Mouse (Mus musculus) kidney, postnatal 0 days (tissue): ENCODE data around the gene Gna15. TPM values are rescaled to one million over a fixed set of nuclear protein-coding genes. Genes with fewer than 3 reads are reported as not detected.

Experiments used
- ATAC-seq: fragments of 200-750 bp; cut with Nextera tagmentation; replicated peaks from 2 replicates; pipeline ENCODE4 v1.8.0; 2017; ENCODE audit warnings: low read depth, moderate number of reproducible peaks, moderate TSS enrichment, moderate library complexity; ENCODE audit not compliant: low FRiP score
- DNase-seq: peaks from one replicate; pipeline ENCODE4 v3.0.0-alpha.2; 2016; ENCODE audit warnings: low spot score
- H3K27ac ChIP-seq: fragments of 300-500 bp; sonication (generic); 2 replicates; pipeline ENCODE4 v1.5.1; 2014; ENCODE audit warnings: mild to moderate bottlenecking
- H3K27me3 ChIP-seq: fragments of 300-500 bp; sonication (generic); 2 replicates; pipeline ENCODE4 v1.6.1; 2014; ENCODE audit warnings: low read length, mixed read lengths; ENCODE audit not compliant: insufficient read depth
- H3K36me3 ChIP-seq: fragments of 300-500 bp; sonication (generic); 2 replicates; pipeline ENCODE4 v1.6.1; 2014; ENCODE audit warnings: low read length, mixed read lengths; ENCODE audit not compliant: insufficient read depth
- H3K4me1 ChIP-seq: fragments of 300-500 bp; sonication (generic); replicated peaks from 2 replicates; pipeline ENCODE4 v1.6.1; 2014; ENCODE audit warnings: antibody characterized with exemption, low read length, mixed read lengths; ENCODE audit not compliant: insufficient read depth
- H3K4me2 ChIP-seq: fragments of 300-500 bp; sonication (generic); 2 replicates; pipeline ENCODE4 v1.6.1; 2014; ENCODE audit warnings: mild to moderate bottlenecking, low read length, moderate library complexity, mixed read lengths
- H3K4me3 ChIP-seq: fragments of 300-500 bp; sonication (generic); replicated peaks from 2 replicates; pipeline ENCODE4 v1.5.1; 2014; ENCODE audit warnings: low read depth, low read length
- H3K9ac ChIP-seq: fragments of 300-500 bp; sonication (generic); 2 replicates; pipeline ENCODE4 v1.6.1; 2014; ENCODE audit warnings: low read depth, low read length
- H3K9me3 ChIP-seq: fragments of 300-500 bp; sonication (generic); replicated peaks from 2 replicates; pipeline ENCODE4 v1.6.1; 2016; ENCODE audit warnings: low read length, inconsistent platforms, mixed read lengths
- CTCF ChIP-seq: IDR thresholded peaks from 2 replicates; pipeline ENCODE4 v1.5.1; 2016; ENCODE audit warnings: antibody characterized with exemption, low read depth, mild to moderate bottlenecking, moderate library complexity
- WGBS: fragments of 180-500 bp; shearing (Covaris S2); extraction: QIAGEN DNeasy Blood & Tissue Kit; methylation state at CpG from one replicate; pipeline ENCODE4 v1.1.7; 2014; 5-methylcytosine and 5-hydroxymethylcytosine counted together
- polyA plus RNA-seq: library from polyadenylated mRNA; unstranded; fragments of >200 nt; fragmentation: Nextera tagmentation; extraction: Ambion mirVana; gene quantifications from 2 replicates; pipeline ENCODE4 v1.2.1, GENCODE M21; 2015

Gene Gna15
- polyA plus RNA-seq, 1 experiment from 2014 or later, result 0.92 TPM

DNA sequence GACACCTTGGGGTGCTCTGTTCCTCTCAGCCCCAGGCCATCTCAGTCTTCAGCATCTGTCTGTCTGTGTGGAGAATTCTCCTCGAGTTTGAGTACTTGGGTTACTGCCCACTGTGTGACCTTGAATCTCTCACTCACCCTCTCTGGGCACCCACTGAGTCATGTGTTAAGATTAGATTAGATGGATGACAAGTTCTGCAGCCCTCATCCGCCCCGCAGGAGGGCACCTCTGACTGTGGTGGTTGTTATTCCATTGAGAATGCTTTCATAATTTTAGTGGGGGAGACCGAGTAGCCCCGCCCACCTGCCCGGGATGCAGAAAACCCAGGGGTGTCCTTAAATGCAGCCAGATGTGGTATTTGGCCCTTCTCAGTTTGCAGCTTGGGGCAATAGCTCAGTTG is 39.5 kb upstream of the Gna15 start:
- DNase-seq (no peak), ATAC-seq (no peak)
- Histone ChIP-seq H3K27me3 (no peaks in the 10 kb centered on the region), H3K4me1 (peaks cover 26% of the 10 kb centered on the region), H3K36me3 (peaks cover 23% of the 10 kb centered on the region; the same call in 1 of the 2 replicates), H3K4me2 (peak overlapping the region; percentile 54; the same call in 1 of the 2 replicates), H3K9ac (0 out of 2 replicates have a peak overlapping the region, but pooled peaks have one; percentile 43), H3K9me3 (no peaks in the 10 kb centered on the region), H3K27ac (peak overlapping the region; percentile 79), H3K4me3 (0 out of 2 replicates have a peak overlapping the region, but pooled peaks have one; percentile 23)
- 36% methylated on average over 6 of the region's 6 CpGs for WGBS
- TF ChIP-seq CTCF, result no peak

DNA sequence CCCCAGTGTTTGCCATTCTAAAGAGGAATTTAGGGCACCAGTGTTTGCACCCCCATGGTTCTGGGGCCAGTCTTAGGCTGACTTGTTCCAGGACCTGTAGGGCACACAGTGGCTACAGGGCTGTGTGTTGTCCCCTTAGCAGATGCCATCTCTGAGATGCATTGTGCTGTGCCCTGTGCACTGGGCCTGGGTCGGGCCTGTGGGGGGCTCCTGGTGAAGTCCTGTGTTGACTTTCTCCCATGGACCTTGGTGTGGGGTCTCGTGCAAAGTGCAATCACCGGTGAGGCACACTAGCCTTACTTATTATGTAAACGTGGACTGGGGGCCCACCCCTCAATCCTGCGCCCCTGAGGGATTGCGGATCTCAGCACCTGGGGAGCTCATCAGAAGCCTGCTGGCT is 38.4 kb upstream of the Gna15 start:
- Histone ChIP-seq H3K9me3 (no peaks in the 10 kb centered on the region), H3K27ac (no peak overlapping the region), H3K4me1 (peaks cover 23% of the 10 kb centered on the region), H3K4me2 (peak overlapping the region; percentile 1; the same call in 1 of the 2 replicates), H3K9ac (no peak overlapping the region), H3K27me3 (no peaks in the 10 kb centered on the region), H3K36me3 (peaks cover 23% of the 10 kb centered on the region; the same call in 1 of the 2 replicates), H3K4me3 (no peak overlapping the region)
- 68% methylated on average over 6 of the region's 6 CpGs for WGBS
- TF ChIP-seq CTCF, result no peak
- DNase-seq (no peak), ATAC-seq (no peak)

DNA sequence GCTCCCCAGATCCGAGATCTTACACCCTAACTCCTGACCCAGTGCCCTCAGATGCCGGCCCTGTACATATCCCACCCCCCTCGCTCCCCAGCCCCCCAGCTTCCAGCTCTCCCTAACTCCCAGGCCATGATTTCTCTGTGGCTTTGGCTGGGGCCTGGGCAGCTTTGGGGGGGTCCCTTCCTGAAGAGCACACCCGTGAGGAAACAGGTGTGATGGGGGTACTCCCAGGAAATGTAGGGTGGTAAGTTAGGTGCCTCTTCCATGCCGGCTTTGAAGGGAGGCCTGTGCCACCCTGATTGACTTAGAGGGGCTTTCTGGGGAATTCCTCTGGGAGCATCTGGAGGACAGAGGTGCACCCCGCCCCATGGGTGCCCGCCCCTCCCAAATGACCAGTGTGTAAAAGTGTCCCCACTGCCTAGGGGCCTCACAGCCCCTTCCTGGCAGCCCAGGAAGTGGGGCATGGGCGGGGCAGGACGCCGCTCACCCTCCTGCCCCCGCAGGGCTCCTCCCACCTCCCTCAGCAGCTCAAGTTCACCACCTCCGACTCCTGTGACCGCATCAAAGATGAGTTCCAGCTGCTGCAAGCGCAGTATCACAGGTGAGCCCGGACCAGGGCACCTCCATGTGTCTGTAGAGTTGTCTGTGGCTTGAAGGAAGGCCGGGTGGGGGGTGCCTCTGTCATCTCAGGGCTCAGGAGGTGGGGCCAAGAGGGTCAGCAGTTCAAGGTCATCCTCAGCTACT is 36.9 kb upstream of the Gna15 start:
- peak overlapping the region; percentile 99 for H3K9ac ChIP-seq
- peak; percentile 14 for ATAC-seq
- no peaks in the 10 kb centered on the region for H3K27me3 ChIP-seq
- peaks cover 23% of the 10 kb centered on the region for H3K4me1 ChIP-seq
- H3K4me2 ChIP-seq, result peak overlapping the region; percentile 82
- peak overlapping the region; percentile 96 for H3K27ac ChIP-seq
- H3K4me3 ChIP-seq, result peak overlapping the region; percentile 89
- peaks cover 14% of the 10 kb centered on the region; the same call in 1 of the 2 replicates for H3K36me3 ChIP-seq
- no peak for TF ChIP-seq CTCF
- DNase-seq, result peak; percentile 67
- H3K9me3 ChIP-seq, result no peaks in the 10 kb centered on the region
- 8% methylated on average over 16 of the region's 16 CpGs for WGBS

- ATAC-seq (peak; percentile 26), DNase-seq (peak; percentile 47)
- peak overlapping the region; percentile 89 for H3K4me3 ChIP-seq
- H3K4me1 ChIP-seq, result peaks cover 23% of the 10 kb centered on the region
- no peaks in the 10 kb centered on the region for H3K27me3 ChIP-seq
- H3K9ac ChIP-seq, result peak overlapping the region; percentile 99
- peak overlapping the region; percentile 82 for H3K4me2 ChIP-seq
- no peak for TF ChIP-seq CTCF
- H3K27ac ChIP-seq, result peak overlapping the region; percentile 96
- H3K36me3 ChIP-seq, result peaks cover 4% of the 10 kb centered on the region; the same call in 1 of the 2 replicates
- WGBS, result under 1% methylated on average over 31 of the region's 36 CpGs
- H3K9me3 ChIP-seq, result no peaks in the 10 kb centered on the region
Observed at GRCm38 (mm10) chr10:81559627-81560539, 35.9 kb upstream of the Gna15 start.

- peak within 1 kb of the TSS; percentile 82 for H3K4me2 ChIP-seq
- 2% methylated on average over 22 of the region's 53 CpGs for WGBS
- H3K27ac ChIP-seq, result peak within 1 kb of the TSS; percentile 96
- 0 out of 2 replicates have a peak, but pooled peaks cover 4% of the 10 kb centered on the region for H3K36me3 ChIP-seq
- peak within 1 kb of the TSS; percentile 99 for H3K9ac ChIP-seq
- H3K4me1 ChIP-seq, result peaks cover 20% of the 10 kb centered on the region
- TF ChIP-seq CTCF, result no peak
- H3K4me3 ChIP-seq, result peak within 1 kb of the TSS; percentile 89
- ATAC-seq, result peak; percentile 29; the same call in 1 of the 2 replicates
- no peaks in the 10 kb centered on the region for H3K9me3 ChIP-seq
- DNase-seq, result peak; percentile 40
- H3K27me3 ChIP-seq, result no peaks in the 10 kb centered on the region
Observed at GRCm38 (mm10) chr10:81559163-81559626, 35.2 kb upstream of the Gna15 start, which contains the start of gene Aes. Aes (plus strand) TSS chr10:81559488.

- 19% methylated on average over 1 of the region's 1 CpGs for WGBS
- ATAC-seq, result no peak
- H3K27ac ChIP-seq, result no peak overlapping the region
- H3K9ac ChIP-seq, result no peak overlapping the region
- no peak overlapping the region for H3K4me2 ChIP-seq
- no peaks in the 10 kb centered on the region for H3K27me3 ChIP-seq
- no peak for DNase-seq
- TF ChIP-seq CTCF, result no peak
- no peaks in the 10 kb centered on the region for H3K9me3 ChIP-seq
- H3K36me3 ChIP-seq, result 0 out of 2 replicates have a peak, but pooled peaks cover 3% of the 10 kb centered on the region
- H3K4me1 ChIP-seq, result 0 out of 2 replicates have a peak, but pooled peaks cover 8% of the 10 kb centered on the region
- H3K4me3 ChIP-seq, result no peak overlapping the region
Observed at GRCm38 (mm10) chr10:81557491-81557890, 33.5 kb upstream of the Gna15 start.
